Mouse (Mus musculus) MEL (cell line): ENCODE measurements around the gene Stx5a. TPM values are rescaled to one million over a fixed set of nuclear protein-coding genes. Genes with fewer than 3 reads are reported as not detected.

ENCODE experiments used
- DNase-seq: peaks from one replicate; pipeline ENCODE4 v3.0.0; 2011; ENCODE audit warnings: low read depth, low spot score
- H3K27ac ChIP-seq: 2 replicates; pipeline ENCODE4 v1.5.1; 2012; ENCODE audit warnings: low read depth, mild to moderate bottlenecking, control low read depth, low read length, moderate library complexity; ENCODE audit not compliant: control insufficient read depth
- H3K27me3 ChIP-seq, 2 experiments: fragments of 150-350 bp in 1 of 2; sonication (generic) in 1 of 2; 2 replicates each; pipeline ENCODE4 v1.6.1; 2012; ENCODE audit warnings: low read length in 2 of 2, mild to moderate bottlenecking in 2 of 2, improper control_type of control experiment in 1 of 2, moderate library complexity in 1 of 2; ENCODE audit not compliant: insufficient read depth in 2 of 2, control insufficient read depth in 1 of 2
- H3K36me3 ChIP-seq, 2 experiments: 2 replicates each; pipeline ENCODE4 v1.6.1; 2012 to 2014; ENCODE audit warnings: low read length in 2 of 2, improper control_type of control experiment in 1 of 2, inconsistent platforms in 1 of 2, mild to moderate bottlenecking in 1 of 2; ENCODE audit not compliant: insufficient read depth in 2 of 2, control insufficient read depth in 1 of 2
- H3K4me1 ChIP-seq, 2 experiments: fragments of 150-350 bp in 1 of 2; sonication (generic) in 1 of 2; 2 replicates each; pipeline ENCODE4 v1.6.1; 2012; ENCODE audit warnings: low read length in 2 of 2, improper control_type of control experiment in 1 of 2, mild to moderate bottlenecking in 1 of 2; ENCODE audit not compliant: insufficient read depth in 2 of 2, control insufficient read depth in 1 of 2
- H3K4me3 ChIP-seq, 2 experiments: fragments of 150-350 bp in 1 of 2; sonication (generic) in 1 of 2; 2 replicates each; pipeline ENCODE4 v1.5.1; 2012; ENCODE audit warnings: low read depth in 2 of 2, low read length in 2 of 2, mild to moderate bottlenecking in 2 of 2, moderate library complexity in 2 of 2, control low read depth in 1 of 2, improper control_type of control experiment in 1 of 2; ENCODE audit not compliant: control insufficient read depth in 1 of 2, insufficient read depth in 1 of 2
- H3K79me2 ChIP-seq: 2 replicates; pipeline ENCODE4 v1.6.1; 2012; ENCODE audit warnings: mild to moderate bottlenecking, low read length, moderate library complexity; ENCODE audit not compliant: control insufficient read depth, poor library complexity, insufficient read depth
- H3K9ac ChIP-seq: 2 replicates; pipeline ENCODE4 v1.6.1; 2012; ENCODE audit warnings: low read depth, mild to moderate bottlenecking, control low read depth, low read length, moderate library complexity; ENCODE audit not compliant: control insufficient read depth, poor library complexity, severe bottlenecking
- H3K9me3 ChIP-seq: fragments of 150-350 bp; sonication (generic); replicated peaks from 2 replicates; pipeline ENCODE4 v1.6.1; 2012; ENCODE audit warnings: mild to moderate bottlenecking, low read length, improper control_type of control experiment, moderate library complexity; ENCODE audit not compliant: insufficient read depth
- BHLHE40 ChIP-seq: IDR thresholded peaks from 2 replicates; pipeline ENCODE4 v1.6.1; 2012; ENCODE audit warnings: low read depth, mild to moderate bottlenecking, inconsistent platforms, low read length, improper control_type of control experiment, borderline replicate concordance
- CHD1 ChIP-seq: IDR thresholded peaks from 2 replicates; pipeline ENCODE4 v1.6.1; 2012; ENCODE audit warnings: low read depth, mild to moderate bottlenecking, inconsistent platforms, low read length, improper control_type of control experiment
- ELF1 ChIP-seq: IDR thresholded peaks from 2 replicates; pipeline ENCODE4 v1.6.1; 2014; ENCODE audit warnings: low read depth, mild to moderate bottlenecking, inconsistent platforms, low read length, improper control_type of control experiment, moderate library complexity
- EP300 ChIP-seq, 2 experiments: IDR thresholded peaks; 2 replicates each; pipeline ENCODE4 v1.6.1; 2011; ENCODE audit warnings: improper control_type of control experiment in 2 of 2, low read length in 2 of 2, low read depth in 1 of 2, mild to moderate bottlenecking in 1 of 2
- ETS1 ChIP-seq: IDR thresholded peaks from 2 replicates; pipeline ENCODE4 v1.6.1; 2012; ENCODE audit warnings: low read depth, mild to moderate bottlenecking, inconsistent platforms, low read length, improper control_type of control experiment, moderate library complexity
- GABPA ChIP-seq: IDR thresholded peaks from 2 replicates; pipeline ENCODE4 v1.6.1; 2012; ENCODE audit warnings: low read depth, mild to moderate bottlenecking, inconsistent platforms, low read length, improper control_type of control experiment, moderate library complexity
- GATA1 ChIP-seq: IDR thresholded peaks from 2 replicates; pipeline ENCODE4 v1.6.1; 2011; ENCODE audit warnings: low read depth, low read length, improper control_type of control experiment
- HCFC1 ChIP-seq: IDR thresholded peaks from 2 replicates; pipeline ENCODE4 v1.6.1; 2012; ENCODE audit warnings: low read depth, mild to moderate bottlenecking, inconsistent platforms, low read length, improper control_type of control experiment, moderate library complexity
- MAFK ChIP-seq: IDR thresholded peaks from 2 replicates; pipeline ENCODE4 v1.6.1; 2011; ENCODE audit warnings: low read depth, mild to moderate bottlenecking, low read length, improper control_type of control experiment, borderline replicate concordance
- MEF2A ChIP-seq: IDR thresholded peaks from 2 replicates; pipeline ENCODE4 v1.6.1; 2014; ENCODE audit warnings: low read depth, mild to moderate bottlenecking, inconsistent platforms, low read length, improper control_type of control experiment; ENCODE audit not compliant: poor library complexity, insufficient replicate concordance, severe bottlenecking; ENCODE audit errors: extremely low read depth
- MXI1 ChIP-seq: IDR thresholded peaks from 2 replicates; pipeline ENCODE4 v1.6.1; 2011; ENCODE audit warnings: mild to moderate bottlenecking, low read depth, low read length, improper control_type of control experiment
- MYB ChIP-seq: IDR thresholded peaks from 2 replicates; pipeline ENCODE4 v1.6.1; 2011; ENCODE audit warnings: mild to moderate bottlenecking, low read depth, low read length, improper control_type of control experiment
- MYC ChIP-seq: IDR thresholded peaks from 2 replicates; pipeline ENCODE4 v1.6.1; 2011; ENCODE audit warnings: low read depth, mild to moderate bottlenecking, low read length, improper control_type of control experiment, moderate library complexity
- NELFE ChIP-seq: IDR thresholded peaks from 2 replicates; pipeline ENCODE4 v1.6.1; 2011; ENCODE audit warnings: low read depth, low read length, improper control_type of control experiment
- NRF1 ChIP-seq: IDR thresholded peaks from 2 replicates; pipeline ENCODE4 v1.6.1; 2014; ENCODE audit warnings: low read depth, mild to moderate bottlenecking, inconsistent platforms, low read length, improper control_type of control experiment, moderate library complexity; ENCODE audit not compliant: poor library complexity, insufficient read depth, severe bottlenecking
- POLR2A ChIP-seq, 2 experiments: IDR thresholded peaks; 2 replicates each; pipeline ENCODE4 v1.6.1; 2011 to 2012; ENCODE audit warnings: low read length in 2 of 2, mild to moderate bottlenecking in 2 of 2, control low read depth in 1 of 2, improper control_type of control experiment in 1 of 2, low read depth in 1 of 2, moderate library complexity in 1 of 2; ENCODE audit not compliant: control insufficient read depth in 1 of 2, insufficient read depth in 1 of 2, poor library complexity in 1 of 2
- POLR2AphosphoS2 ChIP-seq: IDR thresholded peaks from 2 replicates; pipeline ENCODE4 v1.6.1; 2011; ENCODE audit warnings: low read length, improper control_type of control experiment
- POLR2AphosphoS5 ChIP-seq: IDR thresholded peaks from 2 replicates; pipeline ENCODE4 v1.6.1; 2012; ENCODE audit warnings: low read depth, borderline replicate concordance, mild to moderate bottlenecking, inconsistent platforms, low read length, moderate library complexity, mixed read lengths
- RCOR1 ChIP-seq: IDR thresholded peaks from 2 replicates; pipeline ENCODE4 v1.6.1; 2012; ENCODE audit warnings: low read depth, mild to moderate bottlenecking, inconsistent platforms, low read length, improper control_type of control experiment
- SIN3A ChIP-seq: IDR thresholded peaks from 2 replicates; pipeline ENCODE4 v1.6.1; 2012; ENCODE audit warnings: low read length, improper control_type of control experiment, inconsistent platforms
- SMC3 ChIP-seq: IDR thresholded peaks from 2 replicates; pipeline ENCODE4 v1.6.1; 2011; ENCODE audit warnings: low read depth, low read length, improper control_type of control experiment
- TAL1 ChIP-seq: IDR thresholded peaks from 2 replicates; pipeline ENCODE4 v1.6.1; 2012; ENCODE audit warnings: mild to moderate bottlenecking, inconsistent platforms, low read length, moderate library complexity, mixed read lengths
- TBP ChIP-seq: IDR thresholded peaks from 2 replicates; pipeline ENCODE4 v1.8.0; 2011; ENCODE audit warnings: low read depth, low read length, improper control_type of control experiment
- TCF12 ChIP-seq: IDR thresholded peaks from 2 replicates; pipeline ENCODE4 v1.6.1; 2014; ENCODE audit warnings: low read depth, mild to moderate bottlenecking, inconsistent platforms, low read length, improper control_type of control experiment, moderate library complexity
- UBTF ChIP-seq: IDR thresholded peaks from 2 replicates; pipeline ENCODE4 v1.6.1; 2012; ENCODE audit warnings: low read depth, mild to moderate bottlenecking, inconsistent platforms, low read length, improper control_type of control experiment, moderate library complexity, borderline replicate concordance; ENCODE audit not compliant: insufficient read depth
- USF1 ChIP-seq: IDR thresholded peaks from 2 replicates; pipeline ENCODE4 v1.6.1; 2014; ENCODE audit warnings: low read depth, mild to moderate bottlenecking, inconsistent platforms, low read length, improper control_type of control experiment, moderate library complexity
- ZC3H11A ChIP-seq: IDR thresholded peaks from 2 replicates; pipeline ENCODE4 v1.6.1; 2012; ENCODE audit warnings: low read depth, mild to moderate bottlenecking, inconsistent platforms, low read length, improper control_type of control experiment
- ZKSCAN1 ChIP-seq: IDR thresholded peaks from 2 replicates; pipeline ENCODE4 v1.6.1; 2012; ENCODE audit warnings: low read depth, mild to moderate bottlenecking, inconsistent platforms, low read length, improper control_type of control experiment, moderate library complexity
- ZMIZ1 ChIP-seq: IDR thresholded peaks from 2 replicates; pipeline ENCODE4 v1.6.1; 2012; ENCODE audit warnings: low read depth, mild to moderate bottlenecking, inconsistent platforms, low read length, improper control_type of control experiment, moderate library complexity
- polyA plus RNA-seq, 2 experiments: library from polyadenylated mRNA; stranded (reverse) in 1 of 2; unstranded in 1 of 2; fragments of >175 nt in 1 of 2; fragments of >200 nt in 1 of 2; gene quantifications; 2 replicates each; pipeline versions ENCODE4 v1.2.1 to v1.2.4; 2012; ENCODE audit warnings: low replicate concordance in 2 of 2, low read depth in 1 of 2; ENCODE audit not compliant: insufficient read length in 2 of 2, insufficient read depth in 1 of 2, missing spikeins in 1 of 2
- total RNA-seq: library from RNA; depleted of rRNA; stranded (reverse); fragments of 300-350 nt; gene quantifications from 2 replicates; pipeline ENCODE4 v1.2.3, GENCODE M21; 2012

The Stx5a gene
- total and polyA plus RNA-seq, 3 experiments = 28.7 to 50.0 TPM; not detected in 1

DNA sequence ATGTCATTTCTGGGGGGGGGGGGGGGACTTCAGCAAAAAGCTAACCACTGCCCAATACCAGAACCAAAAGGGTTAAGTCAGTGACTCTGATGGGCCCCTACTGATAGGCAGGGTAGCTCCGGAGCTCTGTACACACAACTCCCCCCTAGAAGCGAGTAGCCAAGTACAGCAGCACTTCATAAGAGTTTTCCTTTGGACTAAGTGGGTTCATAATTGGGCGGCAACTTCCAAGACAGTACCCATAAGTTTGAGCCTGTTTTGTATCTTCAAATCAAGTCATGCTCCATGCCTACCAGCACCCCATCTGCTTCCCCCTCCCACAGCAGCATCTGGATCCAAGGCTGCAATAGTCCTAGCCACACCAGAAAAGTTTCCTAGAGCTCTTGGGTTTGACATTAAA lies 14.4 kb downstream of the Stx5a start:
- no peaks in the 10 kb centered on the region for H3K27me3 ChIP-seq
- H3K9ac ChIP-seq = peak overlapping the region; percentile 70
- no peak overlapping the region for H3K27ac ChIP-seq
- no peak for DNase-seq
- no peaks in the 10 kb centered on the region for H3K9me3 ChIP-seq
- peaks cover 7 to 22% of the 10 kb centered on the region in 2 experiments; a peak in 3 of 4 replicates for H3K4me1 ChIP-seq
- peaks cover 46% of the 10 kb centered on the region for H3K79me2 ChIP-seq
- H3K36me3 ChIP-seq = peaks cover 5 to 26% of the 10 kb centered on the region in 2 experiments
- no peak for TF ChIP-seq NRF1
- TF ChIP-seq MYB = no peak
- no peak for TF ChIP-seq POLR2AphosphoS2
- no peak for TF ChIP-seq ZC3H11A
- TF ChIP-seq POLR2AphosphoS5 = no peak
- no peak for TF ChIP-seq TCF12
- no peak for TF ChIP-seq RCOR1
- no peak for TF ChIP-seq ZMIZ1
- no peak for TF ChIP-seq MYC
- TF ChIP-seq SIN3A = no peak
- no peak for TF ChIP-seq ETS1
- no peak for TF ChIP-seq SMC3
- TF ChIP-seq TAL1 = no peak
- TF ChIP-seq TBP = no peak
- no peak for TF ChIP-seq NELFE
- no peak for TF ChIP-seq EP300 (IDR thresholded peaks at IDR 0.05; ENCODE audit: low read depth in 1 of 2, low read length in 2 of 2)
- no peak for TF ChIP-seq ZKSCAN1
- no peak for TF ChIP-seq CHD1
- peak overlapping the region; percentile 10 to 87 for H3K4me3 ChIP-seq

DNA sequence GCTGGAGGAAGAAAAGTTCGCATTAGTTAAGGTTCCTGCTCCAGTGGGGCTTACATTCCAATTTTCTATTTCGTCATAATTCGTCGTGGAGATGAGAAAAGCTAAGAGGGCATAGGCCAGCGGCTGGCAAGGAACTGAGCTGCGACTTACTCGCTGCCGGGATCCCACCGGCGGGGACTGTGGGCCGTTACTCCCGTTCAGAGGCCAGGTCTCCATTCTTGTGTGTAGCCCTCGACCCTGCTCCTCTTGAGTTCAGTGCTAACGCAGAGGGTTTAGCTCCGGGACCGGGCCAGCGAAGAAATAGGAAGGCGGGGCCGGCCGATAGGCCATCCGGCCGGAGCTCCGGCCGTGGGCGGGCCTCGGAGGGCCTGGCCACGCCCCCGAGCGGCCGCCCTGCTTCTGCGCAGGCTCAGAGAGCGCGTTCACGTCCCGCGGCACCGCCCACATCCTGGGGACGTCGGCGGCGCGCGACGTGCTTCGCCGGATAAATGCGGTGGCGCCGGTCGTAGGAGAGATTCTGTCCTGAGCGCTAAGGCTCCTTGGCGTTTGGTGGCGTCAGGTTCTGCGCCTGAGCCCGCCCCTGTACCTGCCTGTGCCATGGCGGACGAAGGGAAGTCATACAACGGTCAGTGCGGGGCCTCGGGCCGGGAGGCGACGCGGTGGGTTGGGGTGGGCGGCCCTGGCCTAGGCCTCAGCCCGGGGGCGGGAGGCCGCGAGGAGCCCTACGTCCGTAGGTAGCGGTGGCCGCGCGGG lies 15.6 kb downstream of the Stx5a start, which contains the start of gene Nxf1:
TSS of gene Nxf1 (plus strand) at position 439 of the 753 bp plus-strand sequence.
- Histone ChIP-seq H3K79me2 (peaks cover 56% of the 10 kb centered on the region), H3K27me3 (no peaks in the 10 kb centered on the region), H3K9me3 (no peaks in the 10 kb centered on the region), H3K4me1 (peaks cover 7 to 22% of the 10 kb centered on the region in 2 experiments; a peak in 3 of 4 replicates), H3K9ac (peak within 1 kb of the TSS; percentile 91), H3K4me3 (peak within 1 kb of the TSS; percentile 72 to 87), H3K27ac (peak within 1 kb of the TSS; percentile 78), H3K36me3 (peaks cover 3 to 26% of the 10 kb centered on the region in 2 experiments; a peak in 3 of 4 replicates)
- DNase-seq = peak; percentile 96
- no peak for TF ChIP-seq MYB
- no peak for TF ChIP-seq GABPA
- TF ChIP-seq MXI1 = peak; percentile 71; the same call in 1 of the 2 replicates
- TF ChIP-seq ZKSCAN1 = no peak
- TF ChIP-seq HCFC1 = peak; percentile 83
- TF ChIP-seq POLR2AphosphoS2 = peak; percentile 88; the same call in 1 of the 2 replicates
- TF ChIP-seq EP300 (IDR thresholded peaks at IDR 0.05; ENCODE audit: low read depth in 1 of 2, low read length in 2 of 2) = no peak
- peak; percentile 38; the same call in 1 of the 2 replicates for TF ChIP-seq ELF1
- no peak for TF ChIP-seq MEF2A
- TF ChIP-seq SMC3 = no peak
- no peak for TF ChIP-seq UBTF
- TF ChIP-seq BHLHE40 = no peak
- no peak for TF ChIP-seq TAL1
- peak; percentile 92 for TF ChIP-seq NRF1
- TF ChIP-seq GATA1 = 0 out of 2 replicates have a peak, but pooled peaks have one; percentile 12
- TF ChIP-seq USF1 = peak; percentile 9; the same call in 1 of the 2 replicates
- peak; percentile 98 to 99 for TF ChIP-seq POLR2A (IDR thresholded peaks at IDR 0.05; ENCODE audit: control insufficient read depth in 1 of 2, insufficient read depth in 1 of 2, low read depth in 1 of 2, low read length in 2 of 2, poor library complexity in 1 of 2)
- no peak for TF ChIP-seq MAFK
- no peak for TF ChIP-seq RCOR1
